Mouse (Mus musculus): Measurements from ENCODE around the gene Fut1. TPM values are rescaled to one million over a fixed set of nuclear protein-coding genes. Genes with fewer than 3 reads are reported as not detected.
A peak's percentile ranks its signal among the peaks of the same experiment; 100 is the strongest.

Gene Fut1
- polyA plus RNA-seq, 1 experiment from 2014 or later, result 0.38 TPM

- 20% methylated on average over 10 of the region's 10 CpGs for WGBS
- no peak overlapping the region for H3K9ac ChIP-seq (replicated peaks; ENCODE audit: low read length)
- H3K9me3 ChIP-seq (replicated peaks; ENCODE audit: control insufficient read depth, low read length), result no peaks in the 10 kb centered on the region
- peak; percentile 78 for DNase-seq (ENCODE audit: low spot score)
- H3K36me3 ChIP-seq (replicated peaks; ENCODE audit: control insufficient read depth, insufficient read depth, low read depth, low read length), result no peaks in the 10 kb centered on the region
- H3K27ac ChIP-seq (replicated peaks; ENCODE audit: low read depth, low read length), result no peak overlapping the region
- no peak overlapping the region for H3K4me2 ChIP-seq (ENCODE audit: low read depth, low read length)
- no peaks in the 10 kb centered on the region for H3K27me3 ChIP-seq (ENCODE audit: control insufficient read depth, insufficient read depth, low read length)
- H3K4me3 ChIP-seq (ENCODE audit: low read depth, low read length), result no peak overlapping the region
- ATAC-seq (replicated peaks; ENCODE audit: insufficient number of reproducible peaks, low FRiP score, low TSS enrichment, low read depth), result no peak
- no peaks in the 10 kb centered on the region for H3K4me1 ChIP-seq (ENCODE audit: control insufficient read depth, insufficient read depth, low read length)
Observed at GRCm38 (mm10) chr7:45593118-45593815, 23.8 kb upstream of the Fut1 start.

GRCm38 (mm10) chr7:45595176-45595575 is 21.9 kb upstream of the Fut1 start:
- no peak overlapping the region for H3K4me3 ChIP-seq (ENCODE audit: low read depth, low read length)
- H3K4me2 ChIP-seq (ENCODE audit: low read depth, low read length), result no peak overlapping the region
- no peaks in the 10 kb centered on the region for H3K27me3 ChIP-seq (ENCODE audit: control insufficient read depth, insufficient read depth, low read length)
- no peak for ATAC-seq (replicated peaks; ENCODE audit: insufficient number of reproducible peaks, low FRiP score, low TSS enrichment, low read depth)
- 75% methylated on average over 4 of the region's 4 CpGs for WGBS
- no peaks in the 10 kb centered on the region for H3K36me3 ChIP-seq (replicated peaks; ENCODE audit: control insufficient read depth, insufficient read depth, low read depth, low read length)
- no peak overlapping the region for H3K27ac ChIP-seq (replicated peaks; ENCODE audit: low read depth, low read length)
- H3K9me3 ChIP-seq (replicated peaks; ENCODE audit: control insufficient read depth, low read length), result no peaks in the 10 kb centered on the region
- no peak overlapping the region for H3K9ac ChIP-seq (replicated peaks; ENCODE audit: low read length)
- no peaks in the 10 kb centered on the region for H3K4me1 ChIP-seq (ENCODE audit: control insufficient read depth, insufficient read depth, low read length)
- no peak for DNase-seq (ENCODE audit: low spot score)

DNA sequence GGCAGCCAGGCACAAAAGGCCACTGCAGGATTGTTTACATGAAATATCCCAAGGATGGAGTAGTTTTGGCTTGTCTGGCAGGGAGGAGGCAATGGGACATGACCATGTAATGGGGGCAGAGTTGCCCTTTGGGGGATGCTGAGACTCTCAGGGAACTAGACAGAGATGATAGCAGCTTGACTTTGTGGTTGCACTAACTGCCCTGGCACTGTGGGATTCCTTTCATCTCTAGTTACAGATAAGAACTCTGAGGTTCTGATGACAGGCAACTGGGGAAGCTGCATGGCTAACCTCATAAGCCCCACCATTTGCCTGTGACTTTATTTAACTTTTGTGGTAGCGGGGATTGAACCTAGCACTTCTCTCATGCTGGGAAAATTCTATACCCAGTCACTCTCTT is 21.0 kb upstream of the Fut1 start:
- H3K27me3 ChIP-seq (ENCODE audit: control insufficient read depth, insufficient read depth, low read length), result no peaks in the 10 kb centered on the region
- H3K4me3 ChIP-seq (ENCODE audit: low read depth, low read length), result no peak overlapping the region
- no peaks in the 10 kb centered on the region for H3K4me1 ChIP-seq (ENCODE audit: control insufficient read depth, insufficient read depth, low read length)
- DNase-seq (ENCODE audit: low spot score), result no peak
- WGBS, result 85% methylated on average over 1 of the region's 1 CpGs
- H3K9ac ChIP-seq (replicated peaks; ENCODE audit: low read length), result no peak overlapping the region
- H3K36me3 ChIP-seq (replicated peaks; ENCODE audit: control insufficient read depth, insufficient read depth, low read depth, low read length), result no peaks in the 10 kb centered on the region
- H3K4me2 ChIP-seq (ENCODE audit: low read depth, low read length), result no peak overlapping the region
- ATAC-seq (replicated peaks; ENCODE audit: insufficient number of reproducible peaks, low FRiP score, low TSS enrichment, low read depth), result no peak
- no peaks in the 10 kb centered on the region for H3K9me3 ChIP-seq (replicated peaks; ENCODE audit: control insufficient read depth, low read length)
- no peak overlapping the region for H3K27ac ChIP-seq (replicated peaks; ENCODE audit: low read depth, low read length)

DNA sequence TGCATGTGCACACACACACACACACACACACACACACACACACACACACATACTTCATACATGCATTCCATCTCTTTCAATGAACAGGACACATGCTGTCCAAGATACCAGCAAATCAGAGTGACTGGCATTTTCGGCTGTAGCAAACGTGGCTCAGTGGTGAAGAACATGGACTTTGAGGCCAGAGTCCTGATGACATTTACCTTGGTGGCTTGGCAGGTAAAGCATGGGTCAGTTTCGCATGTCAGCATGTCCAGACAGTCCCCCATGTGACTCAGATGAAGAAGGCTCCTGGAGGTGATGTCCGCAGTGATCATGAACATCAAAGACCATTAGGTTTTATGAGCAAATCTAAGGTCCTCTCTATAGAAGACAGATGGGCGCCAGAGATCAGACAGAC is 20.1 kb upstream of the Fut1 start:
- no peak overlapping the region for H3K9ac ChIP-seq (replicated peaks; ENCODE audit: low read length)
- no peak overlapping the region for H3K27ac ChIP-seq (replicated peaks; ENCODE audit: low read depth, low read length)
- no peak for ATAC-seq (replicated peaks; ENCODE audit: insufficient number of reproducible peaks, low FRiP score, low TSS enrichment, low read depth)
- no peak for DNase-seq (ENCODE audit: low spot score)
- no peaks in the 10 kb centered on the region for H3K4me1 ChIP-seq (ENCODE audit: control insufficient read depth, insufficient read depth, low read length)
- H3K4me3 ChIP-seq (ENCODE audit: low read depth, low read length), result no peak overlapping the region
- WGBS, result 84% methylated on average over 5 of the region's 5 CpGs
- no peak overlapping the region for H3K4me2 ChIP-seq (ENCODE audit: low read depth, low read length)
- no peaks in the 10 kb centered on the region for H3K36me3 ChIP-seq (replicated peaks; ENCODE audit: control insufficient read depth, insufficient read depth, low read depth, low read length)
- H3K9me3 ChIP-seq (replicated peaks; ENCODE audit: control insufficient read depth, low read length), result no peaks in the 10 kb centered on the region
- H3K27me3 ChIP-seq (ENCODE audit: control insufficient read depth, insufficient read depth, low read length), result no peaks in the 10 kb centered on the region

DNA sequence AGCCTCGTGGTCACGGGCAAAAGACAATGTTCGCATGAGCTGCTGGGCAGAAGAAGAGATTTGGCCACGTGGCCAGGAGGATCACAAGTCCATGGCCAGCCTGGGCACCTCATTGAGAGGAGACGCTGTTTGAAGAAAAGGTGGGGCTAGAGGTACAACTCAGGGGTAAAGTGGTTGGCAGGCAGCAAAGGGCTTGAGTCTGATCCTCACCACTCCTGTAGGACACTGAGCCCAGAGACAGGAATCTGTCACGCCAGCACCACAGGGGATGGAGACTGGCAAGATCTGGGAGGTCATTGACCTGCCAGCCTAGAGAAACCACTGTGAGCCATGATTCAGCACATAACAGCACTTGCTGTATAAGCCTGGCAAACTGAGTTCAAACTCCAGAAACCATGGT is 19.6 kb upstream of the Fut1 start:
- no peak overlapping the region for H3K27ac ChIP-seq (replicated peaks; ENCODE audit: low read depth, low read length)
- H3K9ac ChIP-seq (replicated peaks; ENCODE audit: low read length), result no peak overlapping the region
- no peaks in the 10 kb centered on the region for H3K4me1 ChIP-seq (ENCODE audit: control insufficient read depth, insufficient read depth, low read length)
- DNase-seq (ENCODE audit: low spot score) (no peak), ATAC-seq (replicated peaks; ENCODE audit: insufficient number of reproducible peaks, low FRiP score, low TSS enrichment, low read depth) (no peak)
- no peaks in the 10 kb centered on the region for H3K36me3 ChIP-seq (replicated peaks; ENCODE audit: control insufficient read depth, insufficient read depth, low read depth, low read length)
- no peaks in the 10 kb centered on the region for H3K27me3 ChIP-seq (ENCODE audit: control insufficient read depth, insufficient read depth, low read length)
- H3K4me3 ChIP-seq (ENCODE audit: low read depth, low read length), result no peak overlapping the region
- 89% methylated on average over 6 of the region's 6 CpGs for WGBS
- H3K9me3 ChIP-seq (replicated peaks; ENCODE audit: control insufficient read depth, low read length), result no peaks in the 10 kb centered on the region
- H3K4me2 ChIP-seq (ENCODE audit: low read depth, low read length), result no peak overlapping the region

- Histone ChIP-seq H3K36me3 (replicated peaks; ENCODE audit: control insufficient read depth, insufficient read depth, low read depth, low read length) (no peaks in the 10 kb centered on the region), H3K4me3 (ENCODE audit: low read depth, low read length) (no peak overlapping the region), H3K27ac (replicated peaks; ENCODE audit: low read depth, low read length) (no peak overlapping the region), H3K4me2 (ENCODE audit: low read depth, low read length) (no peak overlapping the region), H3K27me3 (ENCODE audit: control insufficient read depth, insufficient read depth, low read length) (no peaks in the 10 kb centered on the region), H3K9ac (replicated peaks; ENCODE audit: low read length) (0 out of 2 replicates have a peak overlapping the region, but pooled peaks have one; percentile 32), H3K9me3 (replicated peaks; ENCODE audit: control insufficient read depth, low read length) (no peaks in the 10 kb centered on the region), H3K4me1 (ENCODE audit: control insufficient read depth, insufficient read depth, low read length) (no peaks in the 10 kb centered on the region)
- WGBS, result 46% methylated on average over 18 of the region's 18 CpGs
- ATAC-seq (replicated peaks; ENCODE audit: insufficient number of reproducible peaks, low FRiP score, low TSS enrichment, low read depth) (no peak), DNase-seq (ENCODE audit: low spot score) (no peak)
Observed at GRCm38 (mm10) chr7:45598960-45599879, 17.9 kb upstream of the Fut1 start.

DNA sequence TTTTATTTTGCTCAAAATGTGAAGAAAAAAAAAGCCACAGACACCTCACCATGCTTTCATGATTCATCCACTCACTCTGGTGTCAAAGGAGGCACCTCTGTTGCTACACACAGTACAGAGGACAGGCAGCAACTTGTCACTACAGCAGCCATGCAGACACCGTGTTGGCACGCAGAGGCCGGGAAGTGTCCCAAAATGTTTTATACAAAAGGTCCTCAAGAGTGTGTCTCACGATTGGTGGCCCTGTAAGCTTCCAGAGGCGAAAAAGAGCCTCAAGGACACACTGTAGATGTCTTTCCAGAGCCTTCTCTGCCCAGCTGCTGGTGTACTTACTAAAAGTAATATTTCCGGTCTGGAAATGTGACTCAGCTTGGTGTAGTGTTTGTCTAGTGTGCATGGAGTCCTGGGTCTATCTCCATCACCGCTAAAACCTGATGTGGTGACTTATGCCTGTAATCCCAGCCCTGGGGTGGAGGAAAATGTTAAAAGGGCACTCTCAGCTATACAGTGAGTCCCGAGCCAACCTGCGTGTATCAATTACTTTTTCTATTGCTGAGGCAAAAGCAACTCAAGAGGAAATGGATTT is 11.3 kb upstream of the Fut1 start:
- H3K4me1 ChIP-seq (ENCODE audit: control insufficient read depth, insufficient read depth, low read length), result no peaks in the 10 kb centered on the region
- no peaks in the 10 kb centered on the region for H3K36me3 ChIP-seq (replicated peaks; ENCODE audit: control insufficient read depth, insufficient read depth, low read depth, low read length)
- 79% methylated on average over 9 of the region's 9 CpGs for WGBS
- no peak for DNase-seq (ENCODE audit: low spot score)
- H3K27me3 ChIP-seq (ENCODE audit: control insufficient read depth, insufficient read depth, low read length), result no peaks in the 10 kb centered on the region
- H3K4me2 ChIP-seq (ENCODE audit: low read depth, low read length), result no peak overlapping the region
- ATAC-seq (replicated peaks; ENCODE audit: insufficient number of reproducible peaks, low FRiP score, low TSS enrichment, low read depth), result no peak
- no peak overlapping the region for H3K9ac ChIP-seq (replicated peaks; ENCODE audit: low read length)
- no peak overlapping the region for H3K27ac ChIP-seq (replicated peaks; ENCODE audit: low read depth, low read length)
- no peak overlapping the region for H3K4me3 ChIP-seq (ENCODE audit: low read depth, low read length)
- H3K9me3 ChIP-seq (replicated peaks; ENCODE audit: control insufficient read depth, low read length), result no peaks in the 10 kb centered on the region

DNA sequence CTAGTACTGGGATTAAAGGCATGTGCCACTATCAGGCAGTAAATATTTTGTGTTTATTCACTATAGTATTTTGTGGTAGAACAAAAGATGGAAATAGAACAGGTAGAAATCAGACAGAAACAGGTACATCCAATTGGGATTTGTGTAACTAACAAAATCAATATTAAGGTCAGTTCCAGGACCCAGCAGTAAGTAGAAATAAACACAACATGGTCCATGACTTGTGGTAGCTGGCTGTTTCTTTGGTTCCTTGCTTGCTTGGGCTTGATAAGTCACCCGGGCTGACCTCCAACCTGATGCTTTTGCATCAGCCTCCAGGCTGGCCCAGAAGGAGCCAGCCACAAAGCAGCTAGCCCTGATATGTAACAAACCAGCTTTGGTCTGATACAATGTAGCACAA is 7.6 kb upstream of the Fut1 start:
- 73% methylated on average over 1 of the region's 1 CpGs for WGBS
- DNase-seq (ENCODE audit: low spot score) (no peak), ATAC-seq (replicated peaks; ENCODE audit: insufficient number of reproducible peaks, low FRiP score, low TSS enrichment, low read depth) (no peak)

More for the DNA sequence above, 7.6 kb upstream of the Fut1 start:
- Histone ChIP-seq H3K27ac (replicated peaks; ENCODE audit: low read depth, low read length) (no peak overlapping the region), H3K4me1 (ENCODE audit: control insufficient read depth, insufficient read depth, low read length) (no peaks in the 10 kb centered on the region), H3K9me3 (replicated peaks; ENCODE audit: control insufficient read depth, low read length) (no peaks in the 10 kb centered on the region), H3K27me3 (ENCODE audit: control insufficient read depth, insufficient read depth, low read length) (no peaks in the 10 kb centered on the region), H3K36me3 (replicated peaks; ENCODE audit: control insufficient read depth, insufficient read depth, low read depth, low read length) (no peaks in the 10 kb centered on the region), H3K4me2 (ENCODE audit: low read depth, low read length) (no peak overlapping the region), H3K9ac (replicated peaks; ENCODE audit: low read length) (no peak overlapping the region), H3K4me3 (ENCODE audit: low read depth, low read length) (no peak overlapping the region)
